Mouse (Mus musculus): ENCODE results near the gene Jag1.

Gene Jag1

DNA sequence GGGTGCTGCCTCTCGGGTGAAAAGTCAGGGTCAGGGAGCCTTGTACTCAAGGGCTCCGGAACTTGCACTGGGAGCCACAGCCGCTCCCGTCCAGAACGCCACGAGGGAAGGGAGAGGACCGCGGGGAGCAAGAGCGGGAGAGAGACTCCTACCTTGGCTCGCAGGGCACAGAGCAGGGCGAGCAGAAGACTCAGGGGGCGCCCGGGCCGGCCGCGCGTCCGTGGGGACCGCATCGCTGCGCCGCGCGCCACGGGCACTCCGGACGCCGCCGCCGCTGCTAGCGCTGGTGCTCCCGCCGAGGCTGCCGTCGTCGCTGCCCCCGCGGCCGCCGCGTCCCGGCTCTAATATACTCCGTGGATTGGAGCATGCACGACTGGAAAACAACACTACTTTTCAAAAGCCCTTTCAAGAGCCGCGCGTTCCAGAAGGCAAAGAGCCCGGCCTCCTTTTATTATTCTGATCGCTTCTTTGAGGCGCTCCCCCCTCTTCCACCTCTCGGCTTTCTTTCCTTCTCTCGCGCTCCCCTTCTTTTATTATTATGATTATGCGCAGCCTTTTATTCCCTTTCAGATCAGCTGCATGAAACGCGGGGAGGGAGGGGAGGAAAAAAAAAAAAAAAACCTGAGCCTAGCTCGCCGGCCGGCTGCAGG is at the start of gene Jag1:
Gene Jag1 (minus strand): TSS at position 620 of the 650 bp plus-strand sequence.
- in situ Hi-C loops (cut with MboI): no loop called here

DNA sequence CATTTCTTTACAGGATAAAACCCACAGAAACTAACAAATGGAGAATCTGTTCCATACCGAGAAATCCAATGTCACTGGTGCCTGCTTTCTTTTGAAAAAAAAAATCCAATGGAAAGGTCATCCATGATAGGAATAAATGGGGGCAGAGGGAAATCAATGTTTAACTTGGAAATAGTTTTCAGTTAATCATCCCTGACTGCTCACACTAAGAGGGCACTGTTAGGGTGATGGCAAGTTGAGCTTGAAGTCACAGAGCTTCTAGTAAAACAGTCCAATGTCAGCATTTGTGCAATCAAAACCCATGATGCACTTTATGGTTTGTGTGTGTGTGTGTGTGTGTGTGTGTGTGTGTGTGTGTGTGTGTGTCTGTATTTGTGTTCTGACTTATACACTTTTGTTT is 39.6 kb upstream of the Jag1 start:
- in situ Hi-C loops (cut with MboI): no loop called here

DNA sequence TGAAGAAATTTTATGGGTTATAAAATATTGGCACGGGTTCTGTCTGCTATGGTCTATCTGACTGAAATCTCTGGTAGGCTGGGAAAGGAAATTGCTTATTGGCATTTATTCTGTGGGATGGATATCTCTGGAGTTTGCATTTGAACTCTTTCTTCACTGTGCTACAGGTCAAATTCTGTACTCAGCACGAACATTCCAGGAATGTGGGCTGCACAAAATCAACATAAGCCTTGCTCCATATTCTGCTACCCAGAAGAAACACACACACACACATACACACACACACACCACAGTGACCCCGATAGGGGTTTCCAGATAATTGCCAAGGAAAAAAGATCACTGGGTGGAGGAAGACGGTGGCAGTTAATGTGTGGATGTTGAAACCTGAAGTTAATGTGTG is 37.4 kb upstream of the Jag1 start:
- in situ Hi-C loops (cut with MboI): no loop called here

DNA sequence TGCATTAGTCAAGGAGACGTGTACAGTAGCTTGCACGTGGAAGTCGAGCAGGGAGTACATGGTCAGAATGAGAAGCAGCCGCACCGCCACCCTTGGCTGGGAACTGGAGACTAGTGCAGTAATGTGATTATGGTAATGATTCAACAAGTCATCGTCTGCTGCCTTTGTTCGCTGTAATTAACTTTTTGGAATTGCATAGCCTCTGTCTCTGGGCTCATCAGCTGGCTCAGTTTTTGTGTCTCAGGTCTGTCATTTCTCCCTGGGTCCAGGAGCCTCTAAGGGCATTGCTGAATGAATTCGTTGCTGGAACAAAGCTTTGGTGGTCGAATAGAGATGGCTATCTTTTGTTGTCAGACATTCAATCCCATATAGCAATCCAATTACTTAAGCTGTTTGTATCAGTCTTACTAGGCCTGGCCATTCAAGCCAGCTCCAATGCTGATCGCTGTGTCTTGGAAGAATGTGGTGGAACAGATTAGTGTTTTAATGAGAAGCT is 36.8 kb upstream of the Jag1 start:
- in situ Hi-C loops (cut with MboI): no loop called here

GRCm38 (mm10) chr2:137150953-137151352 is 34.5 kb upstream of the Jag1 start:
- in situ Hi-C loops (cut with MboI): no loop called here

- in situ Hi-C loops (cut with MboI): no loop called here
These were observed 30.7 kb upstream of the Jag1 start for GRCm38 (mm10) chr2:137146938-137147666.

- in situ Hi-C loops (cut with MboI): no loop called here
These were observed 21.6 kb upstream of the Jag1 start for GRCm38 (mm10) chr2:137138063-137138462.

DNA sequence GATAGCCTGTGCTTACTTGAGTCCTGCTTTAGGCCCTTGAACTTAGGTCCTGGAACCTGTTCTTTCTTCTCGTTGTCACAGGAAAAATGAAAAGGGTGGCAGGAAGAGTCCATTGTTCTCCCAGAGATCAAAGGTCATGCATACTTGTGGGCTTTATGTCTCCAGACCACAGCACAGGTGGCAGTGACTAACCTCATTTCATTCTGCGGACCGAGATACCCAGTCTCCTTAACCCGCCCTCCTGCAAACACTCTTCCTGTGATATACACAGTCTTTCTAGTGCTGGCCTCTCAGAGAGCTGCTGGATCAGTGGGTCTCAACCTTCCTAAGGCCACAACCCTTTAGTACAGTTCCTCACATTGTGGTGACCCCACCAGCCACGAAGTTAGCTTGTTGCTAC is 17.6 kb upstream of the Jag1 start:
- in situ Hi-C loops (cut with MboI): no loop called here

GRCm38 (mm10) chr2:137124861-137125260 is 8.4 kb upstream of the Jag1 start:
- in situ Hi-C loops (cut with MboI): no loop called here

- in situ Hi-C loops (cut with MboI): no loop called here
These were observed 862 bp upstream of the Jag1 start for GRCm38 (mm10) chr2:137117321-137117690.

DNA sequence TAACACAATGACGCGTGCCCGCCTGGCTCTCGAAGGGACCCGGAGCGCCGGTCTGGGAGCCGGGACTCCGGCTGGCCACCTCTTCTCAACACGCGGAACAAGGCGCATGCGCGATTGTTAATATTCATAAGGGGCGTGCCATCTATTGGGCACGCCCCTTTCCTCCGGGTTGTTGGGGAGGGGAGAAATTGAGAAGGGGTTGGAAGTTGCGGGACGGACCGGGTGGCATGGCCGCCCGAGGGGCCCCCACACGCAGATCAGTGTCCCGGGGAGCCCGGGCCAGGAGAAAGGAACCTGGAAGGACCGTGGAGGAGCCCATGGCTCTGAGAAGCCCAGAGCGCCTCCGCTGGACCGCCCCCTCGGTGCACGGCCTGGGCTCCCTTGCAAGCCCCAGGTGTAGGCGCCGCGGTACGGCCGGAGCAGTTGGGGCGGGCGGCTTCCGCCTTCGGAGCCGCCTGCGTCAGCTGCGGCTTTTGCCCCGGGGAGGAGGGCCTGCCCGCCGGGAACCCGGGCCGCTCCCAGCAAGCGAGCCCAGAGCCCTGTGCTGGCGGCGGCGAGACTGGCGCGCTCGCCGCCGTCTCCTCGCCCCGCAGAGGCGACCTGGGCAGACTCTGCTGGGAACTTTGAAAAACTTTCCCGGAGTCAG is 354 bp upstream of the Jag1 start:
- in situ Hi-C loops (cut with MboI): no loop called here

GRCm38 (mm10) chr2:137115241-137116024 is 1.0 kb downstream of the Jag1 start:
- in situ Hi-C loops (cut with MboI): no loop called here

GRCm38 (mm10) chr2:137114248-137115096 is 2.0 kb downstream of the Jag1 start:
- in situ Hi-C loops (cut with MboI): no loop called here

GRCm38 (mm10) chr2:137113288-137114061 is 3.0 kb downstream of the Jag1 start:
- in situ Hi-C loops (cut with MboI): no loop called here

DNA sequence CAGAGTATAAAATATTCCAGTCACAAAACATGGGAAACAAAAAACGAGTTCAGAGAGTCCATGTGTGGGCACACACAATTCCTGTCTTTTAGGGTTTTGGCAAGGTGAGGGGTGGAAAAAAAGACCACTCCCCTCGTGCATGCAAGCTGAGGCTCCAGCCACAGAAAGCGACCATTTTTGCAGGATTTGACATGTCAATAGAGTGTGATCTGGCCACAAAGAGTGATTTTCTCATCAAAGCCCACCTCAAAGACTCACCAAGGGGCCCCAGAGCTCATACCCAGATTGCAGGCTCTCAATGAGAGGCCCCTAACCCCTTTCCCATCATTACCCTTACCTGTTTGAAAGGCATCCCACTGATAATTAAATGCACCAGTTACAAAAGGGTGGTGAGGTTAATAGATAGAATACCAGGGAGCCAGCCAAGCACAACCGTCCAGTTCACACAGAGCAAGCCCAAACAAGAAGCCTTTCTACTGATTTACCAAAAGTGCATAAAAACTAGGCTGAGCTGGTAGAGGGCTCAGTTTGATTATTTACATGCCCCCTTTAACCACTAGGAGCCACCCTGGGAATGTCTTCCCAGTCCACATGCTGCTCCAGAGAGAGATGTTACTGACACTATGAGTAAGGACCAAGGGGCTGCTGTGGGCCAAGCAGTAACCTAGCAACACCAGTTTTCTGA is 6.1 kb downstream of the Jag1 start:
- in situ Hi-C loops (cut with MboI): no loop called here

- in situ Hi-C loops (cut with MboI): no loop called here
These were observed 6.9 kb downstream of the Jag1 start for GRCm38 (mm10) chr2:137109321-137110213.

GRCm38 (mm10) chr2:137107946-137108345 is 8.5 kb downstream of the Jag1 start:
- in situ Hi-C loops (cut with MboI): no loop called here

GRCm38 (mm10) chr2:137107203-137107602 is 9.2 kb downstream of the Jag1 start:
- in situ Hi-C loops (cut with MboI): no loop called here

DNA sequence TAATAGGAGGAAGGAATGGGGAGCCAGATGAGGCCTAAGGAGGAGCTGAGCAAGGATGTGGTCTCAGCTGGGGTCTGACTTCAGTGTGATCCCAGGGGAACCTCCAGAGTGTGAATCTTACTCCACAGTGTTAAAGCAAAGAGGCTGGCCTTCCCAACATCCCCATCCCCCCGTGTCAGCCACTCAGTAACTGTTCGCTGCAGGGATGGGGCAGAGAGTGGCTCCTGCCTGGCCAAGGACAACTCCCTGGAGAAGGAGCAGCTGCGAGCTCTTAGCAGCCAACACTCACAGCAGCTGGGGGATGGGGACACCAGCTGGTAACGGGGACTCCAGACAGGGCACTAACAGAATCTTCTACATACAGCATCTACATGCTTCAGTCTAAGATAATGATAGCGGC is 15.4 kb downstream of the Jag1 start:
- in situ Hi-C loops (cut with MboI): no loop called here
